8 mouse cellular contexts compared by ENCODE assay signal in the genomic region with DNA sequence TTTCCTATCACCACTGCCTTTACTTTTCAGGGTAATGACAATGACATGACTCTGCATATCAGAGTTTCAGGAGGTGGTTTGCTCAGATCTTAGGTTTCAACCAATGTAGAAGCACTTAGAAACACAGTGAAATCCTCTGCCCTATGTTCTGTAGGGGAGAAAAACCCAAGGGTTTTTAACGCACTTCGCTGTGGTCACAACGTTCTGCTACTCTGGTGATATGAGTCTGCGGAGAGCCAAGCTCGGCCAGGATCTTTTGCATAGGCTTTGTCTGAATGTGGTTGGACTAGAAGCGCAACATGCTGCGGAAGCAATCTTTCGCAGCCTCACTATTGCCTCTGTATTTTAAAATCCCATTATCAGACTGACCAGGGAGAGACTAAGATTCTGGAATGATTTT. TPM values are rescaled to one million over a fixed set of nuclear protein-coding genes. Genes with fewer than 3 reads are reported as not detected.
A peak's percentile ranks its signal among the peaks of the same experiment; 100 is the strongest.
DNase-seq lines count a peak whose midpoint lies in the region; ATAC-seq and TF ChIP-seq lines count a peak whose summit lies in the region.

No protein-coding gene starts in this region.

- ATAC-seq in inflammation-experienced regulatory T-cells, adult 6 months: peak; percentile 7

- H3K36me3 ChIP-seq in thymus, adult 2 months (ENCODE audit: control insufficient read depth, insufficient read depth, low read length): no peaks in the 10 kb centered on the region
- no peaks in the 10 kb centered on the region for H3K36me3 ChIP-seq in megakaryocyte, embryonic 14.5 days (replicated peaks; ENCODE audit: low read length)

- H3K9me3 ChIP-seq in megakaryocyte, embryonic 14.5 days: no peaks in the 10 kb centered on the region

- 0 out of 2 replicates have a peak, but pooled peaks cover 2% of the 10 kb centered on the region for H3K4me1 ChIP-seq in thymus, adult 2 months (replicated peaks; ENCODE audit: control insufficient read depth, insufficient read depth, low read length)
- peaks cover 22% of the 10 kb centered on the region for H3K4me1 ChIP-seq in megakaryocyte, embryonic 14.5 days

- peak; percentile 30 to 52 for DNase-seq in cerebellum, postnatal 25 days
- DNase-seq in cerebellum, adult 9-11 months: no peak
- peak; percentile 12 for DNase-seq in thymus, adult 2 months
- no peak for DNase-seq in thymus, postnatal 10 days (ENCODE audit: low spot score in 2 of 2)
- peak; percentile 37 for DNase-seq in thymus, postnatal 0 days (ENCODE audit: low spot score)
- no peak for DNase-seq in left cerebral cortex, adult 9 months (ENCODE audit: low spot score in 2 of 2)

- H3K4me3 ChIP-seq in thymus, adult 2 months (ENCODE audit: control insufficient read depth, insufficient read depth, low read length): peak overlapping the region; percentile 50
- peak overlapping the region; percentile 92 for H3K4me3 ChIP-seq in megakaryocyte, embryonic 14.5 days (replicated peaks)

- no peaks in the 10 kb centered on the region for H3K27me3 ChIP-seq in thymus, adult 2 months (ENCODE audit: control insufficient read depth, insufficient read depth, low read length)
- H3K27me3 ChIP-seq in megakaryocyte, embryonic 14.5 days (replicated peaks): no peaks in the 10 kb centered on the region

- no peak for TF ChIP-seq POLR2A in thymus, adult 2 months (IDR thresholded peaks at IDR 0.05; ENCODE audit: control insufficient read depth, extremely low read depth, insufficient read depth, low read length, poor library complexity)

- H3K27ac ChIP-seq in thymus, adult 2 months (ENCODE audit: control insufficient read depth, insufficient read depth, low read length): peak overlapping the region; percentile 90

- TF ChIP-seq CTCF in thymus, adult 2 months (IDR thresholded peaks at IDR 0.05; ENCODE audit: borderline replicate concordance, control insufficient read depth, extremely low read depth, insufficient read depth, low read length, poor library complexity): no peak

- WGBS in thymus, adult 2 months: under 1% methylated on average over 8 of the region's 8 CpGs

RNA-seq across cellular contexts. Expression of a gene that starts 8.6 kb away (rescaled TPM):
- polyA plus RNA-seq in thymus, adult 2 months (2012; rRNA removed): 0.12 TPM in 1 of 2 replicates, not detected in the other
- not detected for polyA plus RNA-seq in inflammation-experienced regulatory T-cells, adult 6 months (2017; shearing (Covaris generic))
- polyA plus RNA-seq in megakaryocyte, embryonic 14.5 days (2012; ENCODE audit: insufficient read depth, low replicate concordance): not detected in 2 replicates
- not detected in 2 replicates for polyA plus RNA-seq in thymus, postnatal 0 days (2015; fragmentation: Nextera tagmentation; extraction: Ambion mirVana)

Comparison
In these comparisons a context has a peak if more than half of its experiments do, and no peak if none do; other contexts are left out.
1. DNase-seq: peak in cerebellum, postnatal 25 days (2 of 2), thymus, adult 2 months (single experiment) and thymus, postnatal 0 days (single experiment); none in cerebellum, adult 9-11 months (single experiment), thymus, postnatal 10 days (0 of 2) and left cerebral cortex, adult 9 months (0 of 2).